Mouse (Mus musculus) left cerebral cortex, adult 9 months (tissue): ENCODE results near the gene Wdfy3.

Experiments used
- DNase-seq, 2 experiments: peaks; one replicate each; pipeline ENCODE4 v3.0.0; 2022; ENCODE audit warnings: low spot score in 2 of 2

Wdfy3 gene

DNA sequence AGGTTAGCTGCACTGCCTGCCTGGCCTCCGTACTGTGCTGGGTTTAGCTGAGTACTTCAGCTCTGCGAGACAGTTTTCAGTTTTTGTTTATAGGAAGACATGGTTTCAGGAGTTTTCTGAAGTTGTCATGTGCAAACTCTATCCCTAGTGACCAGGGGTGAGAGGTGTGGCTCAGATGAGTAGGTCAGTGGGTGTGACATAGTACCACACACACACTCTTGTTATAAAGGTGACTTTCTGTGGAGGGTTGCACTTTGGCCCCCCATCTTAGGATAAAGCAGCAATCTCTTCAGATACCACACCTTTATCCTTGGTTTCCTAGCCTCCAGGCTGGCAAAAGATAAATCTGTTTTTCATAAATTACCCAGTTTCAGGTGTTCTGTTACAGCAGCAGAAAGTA, 284.9 kb downstream of the Wdfy3 start:
- no peak for DNase-seq

DNA sequence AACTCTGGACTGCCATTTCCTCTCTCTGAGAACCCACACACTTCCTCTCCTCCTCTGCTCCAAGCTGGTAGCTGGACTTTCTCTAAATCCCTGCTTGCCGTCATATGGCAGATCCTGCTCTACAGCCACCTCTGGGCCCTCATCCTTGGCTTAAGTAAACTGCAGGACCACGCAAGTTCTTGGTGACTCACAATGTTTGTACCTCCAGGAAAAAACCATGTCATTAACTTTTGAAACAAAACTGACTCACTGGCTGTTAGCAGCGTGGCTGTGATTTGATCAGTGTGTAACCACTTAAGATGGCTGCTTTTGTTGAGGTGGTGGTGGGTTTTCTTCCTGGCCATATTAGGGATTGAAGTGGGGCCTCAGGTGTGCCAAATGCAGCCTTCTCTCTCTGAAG, 285.4 kb downstream of the Wdfy3 start:
- DNase-seq: no peak
